Mouse (Mus musculus) adrenal gland, postnatal 10 days (tissue): Measurements from ENCODE around the gene Scgb1a1. TPM values are rescaled to one million over a fixed set of nuclear protein-coding genes. Genes with fewer than 3 reads are reported as not detected.

Experiments used
- DNase-seq: peaks from one replicate; pipeline ENCODE4 v3.0.0; 2021; ENCODE audit warnings: mixed read lengths
- total RNA-seq, 2 experiments: library from RNA; stranded (reverse); gene quantifications; 2 replicates each; pipeline ENCODE4 v1.2.3; 2021

Gene Scgb1a1
- total RNA-seq, 2 experiments from 2014 or later: 3.9 TPM; not detected in 1

- no peak for DNase-seq
Measured at GRCm38 (mm10) chr19:9041074-9041473, 46.7 kb downstream of the Scgb1a1 start.

GRCm38 (mm10) chr19:9040649-9041048 lies 47.1 kb downstream of the Scgb1a1 start:
- no peak for DNase-seq

GRCm38 (mm10) chr19:9039928-9040327 lies 47.8 kb downstream of the Scgb1a1 start:
- DNase-seq: no peak

GRCm38 (mm10) chr19:9039266-9039665 lies 48.5 kb downstream of the Scgb1a1 start:
- no peak for DNase-seq

GRCm38 (mm10) chr19:9038136-9038535 lies 49.6 kb downstream of the Scgb1a1 start:
- DNase-seq: no peak

GRCm38 (mm10) chr19:9035101-9035500 lies 52.7 kb downstream of the Scgb1a1 start:
- no peak for DNase-seq

- DNase-seq: no peak
Measured at GRCm38 (mm10) chr19:9034480-9034879, 53.3 kb downstream of the Scgb1a1 start.

Other genes starting within 250 kb of the Scgb1a1 start
- 1 to 10 TPM; 5.8 to 9.8 TPM for gene Gng3, start 248.8 kb downstream of the Scgb1a1 start, total RNA-seq
- gene Lrrn4cl, start 237.2 kb downstream of the Scgb1a1 start, total RNA-seq: 1 to 10 TPM; 5.5 to 6.1 TPM
- gene Ubxn1, start 216.5 kb downstream of the Scgb1a1 start, total RNA-seq: 100 to 1,000 TPM; 193 to 217 TPM
- gene Uqcc3, start 207.0 kb downstream of the Scgb1a1 start, total RNA-seq: 10 to 100 TPM; 69.1 to 79.0 TPM
- 10 to 100 TPM in 1 of 2 experiments, 1 to 10 TPM in 1; 7.4 to 10.7 TPM for gene Lbhd1, start 204.2 kb downstream of the Scgb1a1 start, total RNA-seq
- not detected for gene Gm49403, start 204.0 kb downstream of the Scgb1a1 start, total RNA-seq
- gene 1810009A15Rik, start 199.1 kb downstream of the Scgb1a1 start, total RNA-seq: 10 to 100 TPM; 31.5 to 31.9 TPM
- not detected for gene Gm49416, start 199.0 kb downstream of the Scgb1a1 start, total RNA-seq
- gene Ints5, start 195.0 kb downstream of the Scgb1a1 start, total RNA-seq: 10 to 100 TPM; 23.7 to 25.2 TPM
- gene Ganab, start 189.9 kb downstream of the Scgb1a1 start, total RNA-seq: 100 to 1,000 TPM; 142 to 150 TPM
- gene B3gat3, start 167.6 kb downstream of the Scgb1a1 start, total RNA-seq: 10 to 100 TPM; 55.1 to 59.3 TPM
- gene Rom1, start 158.6 kb downstream of the Scgb1a1 start, total RNA-seq: 10 to 100 TPM; 17.4 to 24.0 TPM
- gene Eml3, start 158.4 kb downstream of the Scgb1a1 start, total RNA-seq: 10 to 100 TPM; 43.6 to 53.3 TPM
- 100 to 1,000 TPM in 1 of 2 experiments, 10 to 100 TPM in 1; 94.8 to 111 TPM for gene Mta2, start 146.1 kb downstream of the Scgb1a1 start, total RNA-seq
- 10 to 100 TPM; 17.4 to 19.3 TPM for gene Tut1, start 134.1 kb downstream of the Scgb1a1 start, total RNA-seq
- 100 to 1,000 TPM; 355 to 407 TPM for gene Eef1g, start 120.9 kb downstream of the Scgb1a1 start, total RNA-seq
- gene Ahnak, start 98.7 kb downstream of the Scgb1a1 start, total RNA-seq: 100 to 1,000 TPM; 146 to 184 TPM
- gene Asrgl1, start 47.7 kb upstream of the Scgb1a1 start, total RNA-seq: 10 to 100 TPM; 18.1 TPM